Mouse (Mus musculus) mature B cell (primary cell): ENCODE data around the gene Foxc1.

Experiments used
- in situ Hi-C: fragments of 300-500 bp; cut with MboI; formaldehyde crosslinking; loops from 2 replicates; pipeline ENCODE4 v1.14.3; 2019

The Foxc1 gene

GRCm38 (mm10) chr13:31805831-31806427 lies 504 bp upstream of the Foxc1 start:
- in situ Hi-C loops: loop anchor here (25.0 kb wide), 2 partner anchors 606 to 856 kb away; no protein-coding TSS in a partner anchor

GRCm38 (mm10) chr13:31806890-31807735 lies 680 bp downstream of the Foxc1 start:
- in situ Hi-C loops: loop anchor here (25.0 kb wide), 2 partner anchors 605 to 855 kb away; no protein-coding TSS in a partner anchor

- in situ Hi-C loops: loop anchor here (25.0 kb wide), 2 partner anchors 605 to 855 kb away; no protein-coding TSS in a partner anchor
These were observed 1.3 kb downstream of the Foxc1 start for GRCm38 (mm10) chr13:31807736-31808115.

GRCm38 (mm10) chr13:31808116-31808803 lies 1.8 kb downstream of the Foxc1 start:
- in situ Hi-C loops: loop anchor here (25.0 kb wide), 2 partner anchors 604 to 854 kb away; no protein-coding TSS in a partner anchor

GRCm38 (mm10) chr13:31808804-31809420 lies 2.5 kb downstream of the Foxc1 start:
- in situ Hi-C loops: loop anchor here (25.0 kb wide), 2 partner anchors 603 to 853 kb away; no protein-coding TSS in a partner anchor

- in situ Hi-C loops: loop anchor here (25.0 kb wide), 2 partner anchors 603 to 853 kb away; no protein-coding TSS in a partner anchor
These were observed 3.3 kb downstream of the Foxc1 start for GRCm38 (mm10) chr13:31809701-31810100.

GRCm38 (mm10) chr13:31810375-31810692 lies 3.9 kb downstream of the Foxc1 start:
- in situ Hi-C loops: loop anchor here (25.0 kb wide), 2 partner anchors 602 to 852 kb away; no protein-coding TSS in a partner anchor

- in situ Hi-C loops: loop anchor here (25.0 kb wide), 2 partner anchors 601 to 851 kb away; no protein-coding TSS in a partner anchor
These were observed 4.5 kb downstream of the Foxc1 start for GRCm38 (mm10) chr13:31810693-31811541.

- in situ Hi-C loops: loop anchor here (25.0 kb wide), 2 partner anchors 601 to 851 kb away; no protein-coding TSS in a partner anchor
These were observed 5.1 kb downstream of the Foxc1 start for GRCm38 (mm10) chr13:31811542-31812021.

GRCm38 (mm10) chr13:31812701-31813100 lies 6.3 kb downstream of the Foxc1 start:
- in situ Hi-C loops: loop anchor here (25.0 kb wide), 2 partner anchors 600 to 850 kb away; no protein-coding TSS in a partner anchor

GRCm38 (mm10) chr13:31815383-31816003 lies 9.1 kb downstream of the Foxc1 start:
- in situ Hi-C loops: loop anchor here (25.0 kb wide), 2 partner anchors 597 to 847 kb away; no protein-coding TSS in a partner anchor

- in situ Hi-C loops: loop anchor here (25.0 kb wide), 2 partner anchors 594 to 844 kb away; no protein-coding TSS in a partner anchor
These were observed 11.9 kb downstream of the Foxc1 start for GRCm38 (mm10) chr13:31818337-31818736.

GRCm38 (mm10) chr13:31819664-31820405 lies 13.4 kb downstream of the Foxc1 start:
- in situ Hi-C loops: loop anchor here (25.0 kb wide), 2 partner anchors 592 to 842 kb away; no protein-coding TSS in a partner anchor

- in situ Hi-C loops: loop anchor here (25.0 kb wide), 2 partner anchors 592 to 842 kb away; no protein-coding TSS in a partner anchor
These were observed 14.2 kb downstream of the Foxc1 start for GRCm38 (mm10) chr13:31820587-31821017.

- in situ Hi-C loops: loop anchor here (25.0 kb wide), 2 partner anchors 591 to 841 kb away; no protein-coding TSS in a partner anchor
These were observed 14.6 kb downstream of the Foxc1 start for GRCm38 (mm10) chr13:31821050-31821449.

GRCm38 (mm10) chr13:31823316-31823715 lies 16.9 kb downstream of the Foxc1 start:
- in situ Hi-C loops: loop anchor here (25.0 kb wide), 2 partner anchors 589 to 839 kb away; no protein-coding TSS in a partner anchor

GRCm38 (mm10) chr13:31825180-31825579 lies 18.7 kb downstream of the Foxc1 start:
- in situ Hi-C loops: no loop called here

- in situ Hi-C loops: no loop called here
These were observed 20.7 kb downstream of the Foxc1 start for GRCm38 (mm10) chr13:31827160-31827559.
